Mouse (Mus musculus) G1E (cell line): ENCODE results near the gene Cct8. TPM values are rescaled to one million over a fixed set of nuclear protein-coding genes. Genes with fewer than 3 reads are reported as not detected.

ENCODE experiments used
- ATAC-seq: 2 replicates; pipeline ENCODE4 v1.8.0; 2016; ENCODE audit warnings: mild to moderate bottlenecking; ENCODE audit not compliant: insufficient number of reproducible peaks, poor library complexity, low FRiP score, severe bottlenecking; ENCODE audit errors: extremely low read depth
- DNase-seq: peaks from one replicate; pipeline ENCODE4 v3.0.0; 2012; ENCODE audit warnings: low spot score
- H3K27me3 ChIP-seq: 2 replicates; pipeline ENCODE4 v1.6.1; 2012; ENCODE audit warnings: mild to moderate bottlenecking, low read length, inconsistent platforms; ENCODE audit not compliant: insufficient read depth
- H3K36me3 ChIP-seq: replicated peaks from 2 replicates; pipeline ENCODE3; 2012; ENCODE audit warnings: mild to moderate bottlenecking, inconsistent platforms
- H3K4me1 ChIP-seq: 2 replicates; pipeline ENCODE4 v1.6.1; 2012; ENCODE audit warnings: low read depth, low read length, inconsistent platforms, mixed read lengths; ENCODE audit not compliant: insufficient read depth
- H3K4me3 ChIP-seq: 2 replicates; pipeline ENCODE4 v1.5.1; 2012; ENCODE audit warnings: low read depth, mild to moderate bottlenecking, inconsistent platforms, low read length, moderate library complexity, mixed read lengths
- H3K9me3 ChIP-seq: replicated peaks from 2 replicates; pipeline ENCODE4 v1.6.1; 2012; ENCODE audit warnings: inconsistent platforms
- CTCF ChIP-seq: IDR thresholded peaks from 2 replicates; pipeline ENCODE4 v1.5.1; 2012; ENCODE audit warnings: low read depth, low read length, inconsistent platforms, mixed read lengths
- GATA1 ChIP-seq: IDR thresholded peaks from 2 replicates; pipeline ENCODE4 v1.6.1; 2012; ENCODE audit warnings: borderline replicate concordance, low read length, inconsistent platforms, mixed read lengths
- GATA2 ChIP-seq: IDR thresholded peaks from 2 replicates; pipeline ENCODE4 v1.6.1; 2012; ENCODE audit warnings: low read depth, low read length, inconsistent platforms, borderline replicate concordance
- POLR2AphosphoS5 ChIP-seq: IDR thresholded peaks from 2 replicates; pipeline ENCODE4 v1.6.1; 2012; ENCODE audit warnings: low read depth, low read length, inconsistent platforms; ENCODE audit not compliant: insufficient replicate concordance
- TAL1 ChIP-seq: conservative IDR thresholded peaks from 2 replicates; pipeline ENCODE4 v1.6.1; 2012; ENCODE audit warnings: low read depth, low read length, inconsistent platforms, mixed read lengths
- polyA plus RNA-seq: library from polyadenylated mRNA; stranded (reverse); fragments of >175 nt; gene quantifications from 2 replicates; pipeline ENCODE4 v1.2.3, GENCODE M21; 2012
- total RNA-seq, 2 experiments: library from RNA; stranded (forward) in 1 of 2; stranded (reverse) in 1 of 2; fragments of 200-1000 nt in 1 of 2; fragments of >200 nt in 1 of 2; fragmentation: Nextera tagmentation in 1 of 2; gene quantifications; 2 replicates each; pipeline ENCODE4 v1.2.3; 2014 to 2017

Cct8 gene
- total and polyA plus RNA-seq, 3 experiments: 127 to 806 (median 275) TPM

GRCm38 (mm10) chr16:87488605-87489004, 7.1 kb downstream of the Cct8 start:
- peaks cover 17% of the 10 kb centered on the region for H3K4me1 ChIP-seq
- no peak overlapping the region for H3K4me3 ChIP-seq
- no peak for TF ChIP-seq TAL1
- TF ChIP-seq CTCF: no peak
- no peak for TF ChIP-seq POLR2AphosphoS5
- TF ChIP-seq GATA2: no peak
- TF ChIP-seq GATA1: no peak
- H3K27me3 ChIP-seq: no peaks in the 10 kb centered on the region
- DNase-seq (no peak), ATAC-seq (no peak)
- peaks cover 92% of the 10 kb centered on the region for H3K36me3 ChIP-seq
- no peaks in the 10 kb centered on the region for H3K9me3 ChIP-seq

GRCm38 (mm10) chr16:87486739-87487138, 8.9 kb downstream of the Cct8 start:
- Histone ChIP-seq H3K36me3 (peaks cover 95% of the 10 kb centered on the region), H3K9me3 (no peaks in the 10 kb centered on the region), H3K4me3 (no peak overlapping the region), H3K27me3 (no peaks in the 10 kb centered on the region), H3K4me1 (peaks cover 12% of the 10 kb centered on the region)
- DNase-seq (no peak), ATAC-seq (no peak)
- TF ChIP-seq GATA2 (no peak), GATA1 (no peak), POLR2AphosphoS5 (no peak), TAL1 (no peak), CTCF (no peak)

GRCm38 (mm10) chr16:87484367-87484766, 11.3 kb downstream of the Cct8 start:
- no peak for DNase-seq
- Histone ChIP-seq H3K36me3 (peaks cover 90% of the 10 kb centered on the region), H3K4me3 (no peak overlapping the region), H3K9me3 (no peaks in the 10 kb centered on the region), H3K4me1 (peaks cover 11% of the 10 kb centered on the region), H3K27me3 (no peaks in the 10 kb centered on the region)
- TF ChIP-seq TAL1 (no peak), CTCF (no peak), GATA2 (no peak), POLR2AphosphoS5 (no peak), GATA1 (no peak)
- ATAC-seq: no peak

GRCm38 (mm10) chr16:87470579-87470978, 25.1 kb downstream of the Cct8 start:
- Histone ChIP-seq H3K4me1 (no peaks in the 10 kb centered on the region), H3K27me3 (no peaks in the 10 kb centered on the region), H3K9me3 (no peaks in the 10 kb centered on the region), H3K36me3 (peaks cover 88% of the 10 kb centered on the region), H3K4me3 (no peak overlapping the region)
- TF ChIP-seq POLR2AphosphoS5 (no peak), GATA2 (no peak), TAL1 (no peak), CTCF (no peak), GATA1 (no peak)
- no peak for ATAC-seq
- DNase-seq: no peak

GRCm38 (mm10) chr16:87458752-87459151, 36.9 kb downstream of the Cct8 start:
- no peak for TF ChIP-seq GATA1
- TF ChIP-seq CTCF: no peak
- no peak for TF ChIP-seq POLR2AphosphoS5
- no peak for TF ChIP-seq TAL1
- TF ChIP-seq GATA2: no peak
- peaks cover 60% of the 10 kb centered on the region for H3K36me3 ChIP-seq
- no peaks in the 10 kb centered on the region for H3K27me3 ChIP-seq
- no peaks in the 10 kb centered on the region for H3K9me3 ChIP-seq
- no peak for ATAC-seq
- DNase-seq: no peak
- H3K4me1 ChIP-seq: peaks cover 23% of the 10 kb centered on the region
- no peak overlapping the region for H3K4me3 ChIP-seq

GRCm38 (mm10) chr16:87455180-87455611, 40.5 kb downstream of the Cct8 start:
- DNase-seq (no peak), ATAC-seq (0 out of 2 replicates have a peak, but pooled peaks have one; percentile 18)
- TF ChIP-seq GATA2 (no peak), POLR2AphosphoS5 (no peak), CTCF (no peak), TAL1 (no peak), GATA1 (no peak)

More at GRCm38 (mm10) chr16:87455180-87455611, 40.5 kb downstream of the Cct8 start:
- Histone ChIP-seq H3K36me3 (peaks cover 26% of the 10 kb centered on the region), H3K9me3 (no peaks in the 10 kb centered on the region), H3K27me3 (no peaks in the 10 kb centered on the region; the same call in 1 of the 2 replicates), H3K4me3 (peak overlapping the region; percentile 96), H3K4me1 (peaks cover 36% of the 10 kb centered on the region)
